Mouse (Mus musculus) T-helper 17 cell (primary cell): ENCODE results near the gene Mettl7a3.
"Not testable (repeated sequence)": the region's sequence is repeated elsewhere in the genome, so short reads cannot be mapped to it uniquely, and the experiment has no call there.

Experiments used
- in situ Hi-C, 2 experiments: fragments of 300-600 bp; cut with MboI, MseI; formaldehyde crosslinking; loops; 1 replicate in 1 of 2; 2 replicates in 1 of 2; pipeline ENCODE4 v1.15.1; 2025; ENCODE audit warnings: high pct_unique_total_duplicates in 2 of 2

Mettl7a3 gene

DNA sequence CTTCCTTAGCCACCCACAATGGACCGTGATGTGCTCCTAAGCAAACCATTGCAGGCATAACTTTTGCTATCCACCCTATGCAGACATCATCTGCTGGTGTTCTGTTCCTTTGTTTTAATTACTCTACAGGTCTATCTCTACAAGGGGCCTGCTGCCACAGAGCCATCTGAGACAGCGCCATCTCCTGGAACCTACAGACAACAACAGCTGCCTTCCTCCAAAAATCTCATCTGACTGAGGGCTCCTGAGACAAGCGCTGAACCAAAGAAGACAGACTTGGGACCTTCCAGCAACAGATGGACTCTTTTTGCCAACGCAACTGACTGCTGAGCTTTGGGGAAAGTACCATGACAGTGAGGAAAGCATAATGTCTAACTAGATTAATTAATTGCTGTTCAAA is 6.6 kb upstream of the Mettl7a3 start:
- in situ Hi-C loops = loop anchor here (5.0 to 10.0 kb wide), 3 partner anchors 114 to 303 kb away; no protein-coding TSS in a partner anchor

DNA sequence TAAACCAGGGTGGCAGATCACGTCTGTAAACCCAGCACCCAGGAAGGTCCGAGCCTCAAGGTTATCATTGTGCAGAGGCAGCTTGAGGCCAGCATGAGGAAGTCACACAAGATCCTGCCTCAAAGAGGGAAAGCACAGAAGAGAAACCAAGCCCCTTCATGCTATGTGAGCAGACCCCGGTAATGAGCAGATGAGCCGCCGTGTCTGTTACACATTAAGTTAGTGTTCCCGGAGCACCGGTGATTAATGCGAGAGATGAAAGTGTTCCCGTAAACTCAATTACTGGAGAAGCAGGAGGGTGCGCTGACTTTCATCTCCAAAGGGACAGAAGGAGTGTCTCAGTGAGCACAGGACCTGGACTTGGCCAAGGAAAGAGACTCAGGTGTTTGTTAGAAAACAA is 5.4 kb upstream of the Mettl7a3 start:
- in situ Hi-C loops = loop anchor here (5.0 to 10.0 kb wide), 3 partner anchors 113 to 305 kb away; no protein-coding TSS in a partner anchor

DNA sequence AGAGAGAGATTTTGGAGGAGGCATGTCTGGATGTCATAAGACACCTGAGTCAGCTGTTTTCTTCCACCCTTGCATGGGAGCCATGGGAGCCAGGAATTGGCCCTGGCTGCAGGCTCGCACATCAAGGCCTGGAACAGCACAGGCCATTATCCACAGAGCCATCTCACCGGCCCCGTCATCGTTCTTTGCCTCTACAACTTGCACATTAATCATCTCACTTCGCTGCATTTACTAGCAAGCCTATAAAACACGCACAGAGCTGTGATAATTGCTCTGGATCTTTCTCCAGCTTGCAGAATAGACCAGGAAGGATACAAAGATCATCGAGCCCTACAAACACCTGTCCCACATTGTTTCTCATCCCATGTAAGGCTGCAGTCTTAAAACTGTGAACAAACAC is 4.0 kb upstream of the Mettl7a3 start:
- in situ Hi-C loops = loop anchor here (5.0 kb wide), 1 partner anchor 47 kb away; no protein-coding TSS in a partner anchor

DNA sequence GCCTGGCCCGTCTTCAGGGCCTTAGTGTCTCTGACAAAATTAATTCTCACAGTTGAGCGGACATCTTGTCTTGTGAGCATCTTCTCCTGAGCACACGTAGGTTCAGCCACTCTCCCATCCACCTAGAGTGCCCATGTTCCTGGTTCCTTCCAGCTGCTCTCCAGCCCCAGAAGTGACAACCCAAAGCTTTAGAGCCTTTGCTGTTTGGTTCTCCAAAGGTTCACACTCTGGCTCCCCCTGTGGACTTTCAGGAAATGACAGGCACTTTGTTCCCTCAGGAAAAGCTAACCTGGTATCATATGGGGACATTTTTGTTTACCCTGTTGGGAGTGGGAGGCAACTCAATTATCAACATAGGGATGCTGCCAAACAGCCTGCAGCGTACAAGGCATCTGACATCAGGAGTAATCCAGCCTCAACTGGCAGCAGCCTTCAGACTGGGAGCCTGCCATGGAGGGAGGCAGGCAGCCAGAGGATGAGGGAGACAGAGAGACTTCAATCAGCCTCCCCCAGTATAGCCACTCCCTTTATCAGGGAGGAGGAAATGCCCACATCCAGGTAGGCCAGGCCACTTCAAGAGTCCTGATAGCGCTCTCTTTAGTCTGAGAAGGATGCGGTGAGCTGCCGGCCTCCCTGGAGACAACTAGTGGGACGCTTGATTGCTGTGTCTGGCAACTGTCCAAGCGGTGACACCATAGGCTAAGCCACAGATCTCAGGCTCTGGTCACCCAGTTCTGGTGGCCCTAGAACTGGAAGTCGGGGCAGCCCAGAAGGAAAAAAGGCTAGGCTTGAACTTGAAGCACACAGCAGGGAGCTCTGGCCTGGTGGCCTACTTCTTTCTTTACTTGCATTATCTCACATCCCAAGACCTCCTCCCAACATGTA is 2.4 kb upstream of the Mettl7a3 start:
- in situ Hi-C loops = loop anchor here (5.0 kb wide), 1 partner anchor 45 kb away; no protein-coding TSS in a partner anchor

DNA sequence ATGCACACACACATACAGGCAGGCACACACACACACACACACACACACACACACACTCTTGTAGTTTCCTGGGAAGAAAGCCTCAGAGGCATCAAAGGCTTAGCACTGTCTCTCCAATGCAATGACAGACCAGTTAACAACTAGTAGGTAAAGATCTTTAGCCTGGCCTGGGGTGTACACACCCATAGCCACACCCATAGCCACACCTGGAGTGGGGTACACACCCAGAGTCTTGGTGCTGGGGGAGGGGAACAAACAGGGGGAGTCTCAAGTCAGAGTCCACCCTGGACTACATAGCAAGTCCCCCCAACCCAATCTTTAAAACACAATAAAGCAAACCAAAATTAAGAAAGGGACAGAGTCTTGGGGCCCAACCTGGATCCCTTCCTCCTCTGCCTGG is 2.6 kb downstream of the Mettl7a3 start:
- in situ Hi-C loops = not testable (repeated sequence)

DNA sequence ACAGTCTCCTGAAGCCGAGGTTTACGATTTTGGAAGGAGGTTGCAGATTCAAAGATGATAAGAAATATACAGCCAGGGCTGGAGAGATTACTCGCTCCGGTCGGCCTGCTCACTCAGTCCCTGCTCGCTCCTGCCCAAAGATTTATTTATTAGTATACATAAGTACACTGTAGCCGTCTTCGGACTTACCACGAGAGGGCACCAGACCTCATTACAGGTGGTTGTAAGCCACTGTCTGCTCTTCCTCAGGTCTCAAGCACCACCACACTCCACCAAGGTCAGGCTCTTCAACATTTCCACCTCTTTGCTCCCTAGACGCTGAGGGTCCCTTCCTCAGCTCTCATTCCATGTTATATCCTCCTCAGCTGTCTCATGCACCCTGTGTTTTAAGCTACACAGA is 3.1 kb downstream of the Mettl7a3 start:
- in situ Hi-C loops = not testable (repeated sequence)

DNA sequence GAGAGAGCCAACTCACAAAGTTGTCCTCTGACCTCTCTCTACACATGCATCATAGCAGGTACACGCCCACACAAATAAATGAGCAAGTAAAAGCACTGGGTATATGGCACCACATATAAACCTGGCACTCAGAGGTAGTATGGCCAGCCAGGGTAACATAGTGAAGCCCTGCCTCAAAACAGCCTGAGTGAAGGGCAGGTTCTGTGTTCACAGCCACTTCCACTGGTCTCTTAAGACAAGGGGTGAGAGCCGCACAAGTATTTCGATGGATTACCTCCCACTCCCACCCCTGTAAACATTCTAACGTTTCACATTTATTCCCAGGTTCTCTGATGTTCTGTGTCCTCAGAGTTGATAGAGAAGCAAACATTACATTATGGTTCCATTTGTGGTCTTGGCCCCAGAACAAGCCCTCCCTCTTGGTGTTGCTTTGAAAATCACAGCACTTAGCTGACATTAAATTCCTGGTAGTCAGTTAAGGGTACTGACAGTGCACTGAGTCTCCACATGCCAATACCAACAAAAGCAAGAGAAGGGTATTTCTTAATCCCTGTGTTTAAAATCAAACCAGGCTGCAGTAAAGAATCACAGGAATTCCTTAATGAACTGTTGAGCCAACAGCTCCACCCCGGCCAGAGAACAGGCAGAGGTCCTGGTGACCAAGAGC is 6.7 kb downstream of the Mettl7a3 start:
- in situ Hi-C loops = not testable (repeated sequence)

DNA sequence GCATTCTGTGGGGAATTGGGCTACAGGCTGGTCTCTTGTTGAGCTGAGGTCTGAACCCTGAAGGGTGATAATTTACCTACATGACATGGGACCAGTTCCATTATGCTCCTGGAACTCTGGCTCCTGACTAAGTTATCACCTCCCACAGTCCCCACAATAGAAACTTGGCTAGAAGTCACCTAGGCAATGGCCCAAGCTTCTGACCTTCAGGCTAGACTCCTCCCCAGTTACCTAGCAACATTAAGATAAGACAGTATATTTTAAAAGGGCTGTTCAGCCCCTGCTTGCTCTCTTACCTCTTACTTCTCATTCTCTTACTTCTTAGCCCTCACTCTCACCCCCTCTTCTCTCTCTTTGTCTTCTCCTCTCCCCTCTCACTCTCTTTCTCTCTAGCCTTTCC is 10.8 kb downstream of the Mettl7a3 start:
- in situ Hi-C loops = no loop called here

DNA sequence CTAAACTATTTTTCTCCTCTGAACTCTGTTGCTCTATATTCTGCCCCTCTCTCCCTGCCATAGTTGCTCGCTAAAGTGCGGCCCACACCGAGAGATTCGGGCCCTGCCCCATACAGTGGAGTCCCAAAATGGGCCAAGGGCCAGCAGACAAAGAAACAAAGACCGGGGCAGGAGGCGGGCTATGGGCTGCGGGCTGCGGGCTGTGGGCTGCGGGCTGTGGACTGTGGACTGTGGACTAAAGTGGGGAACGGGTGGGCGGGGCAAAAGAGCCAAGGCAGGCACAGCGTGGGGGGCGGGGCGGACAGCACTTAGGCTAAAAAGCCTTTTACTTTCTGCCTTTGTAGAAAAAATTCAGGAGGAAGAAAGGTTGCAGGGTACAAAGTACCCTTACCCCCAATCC is 12.0 kb downstream of the Mettl7a3 start:
- in situ Hi-C loops = no loop called here

DNA sequence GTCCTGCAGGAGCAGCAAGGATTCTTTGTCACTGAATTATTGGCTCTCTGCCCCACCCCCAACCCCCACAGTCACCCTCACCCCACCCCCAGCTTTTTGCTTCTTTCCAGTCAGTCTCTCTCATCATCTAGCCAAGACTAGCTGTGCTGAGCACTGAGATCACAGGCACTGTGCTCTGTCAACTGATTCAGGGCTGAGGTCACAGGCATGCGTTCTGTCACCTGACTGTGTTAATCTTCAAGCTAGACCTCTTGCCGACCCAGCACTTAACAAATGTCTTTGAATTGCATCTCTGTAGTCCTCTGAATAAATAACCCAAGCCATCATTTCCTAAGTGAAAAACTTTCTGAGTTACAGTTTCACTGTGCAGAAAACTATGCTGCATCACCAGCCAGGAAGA is 14.8 kb downstream of the Mettl7a3 start:
- in situ Hi-C loops = no loop called here

DNA sequence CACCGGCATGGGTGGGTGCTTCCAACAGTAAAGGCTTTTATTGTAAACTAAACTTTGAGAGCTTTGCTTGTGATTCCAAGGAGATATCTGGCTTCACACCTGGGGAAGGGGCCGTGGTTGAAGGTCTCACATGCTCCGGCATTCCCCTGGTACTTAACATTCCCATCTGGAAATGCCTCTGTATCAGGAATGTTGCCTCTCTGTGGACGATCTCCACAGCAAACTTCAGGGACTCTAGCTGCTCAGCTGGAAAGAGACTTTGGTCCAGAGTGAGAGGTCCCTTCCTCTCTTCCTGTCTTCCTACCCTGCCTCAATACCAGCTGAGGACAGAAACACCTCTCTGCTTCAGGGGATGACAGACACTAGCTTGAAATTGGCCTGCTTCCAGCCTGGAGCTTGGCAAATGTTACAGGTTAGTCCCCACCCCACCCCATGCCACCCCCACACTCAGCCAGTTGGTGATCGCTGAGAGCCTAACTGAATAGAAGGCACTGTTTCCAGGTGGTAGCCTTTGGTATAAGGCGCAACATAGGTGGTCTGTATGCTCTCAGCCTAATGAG is 16.9 kb downstream of the Mettl7a3 start:
- in situ Hi-C loops = no loop called here

DNA sequence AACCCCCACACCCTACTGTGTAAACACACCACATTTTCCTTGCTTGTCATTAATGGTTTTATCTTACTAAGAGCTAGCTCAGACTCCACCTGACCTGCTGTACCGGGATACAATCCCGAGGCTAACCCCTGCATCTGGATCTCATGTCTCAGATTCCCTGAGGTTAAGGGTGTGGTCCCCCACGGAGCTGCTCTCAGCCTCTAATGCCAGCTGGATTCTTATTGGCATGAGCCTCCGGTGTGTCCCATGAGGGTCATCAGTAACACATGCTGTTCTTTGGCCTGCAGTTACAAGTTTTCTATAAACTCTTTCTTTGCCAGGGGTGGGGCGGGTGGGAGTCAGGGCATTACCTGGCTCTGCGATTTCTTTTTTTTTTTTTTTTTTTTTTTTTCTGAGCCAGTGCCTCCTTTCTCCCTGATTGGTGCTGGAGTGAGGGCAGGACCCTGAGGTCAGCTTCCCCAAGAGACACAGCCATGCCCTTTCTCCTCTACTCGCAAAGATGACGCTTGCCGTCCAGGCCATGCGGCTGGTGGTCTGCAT is 18.1 kb downstream of the Mettl7a3 start, which contains the start of the genes Methig1 and Mettl7a2:
Methig1 (plus strand) TSS at position 439 of the 540 bp plus-strand sequence.
Mettl7a2 (plus strand) TSS at position 490 of the 540 bp plus-strand sequence.
- in situ Hi-C loops = no loop called here

DNA sequence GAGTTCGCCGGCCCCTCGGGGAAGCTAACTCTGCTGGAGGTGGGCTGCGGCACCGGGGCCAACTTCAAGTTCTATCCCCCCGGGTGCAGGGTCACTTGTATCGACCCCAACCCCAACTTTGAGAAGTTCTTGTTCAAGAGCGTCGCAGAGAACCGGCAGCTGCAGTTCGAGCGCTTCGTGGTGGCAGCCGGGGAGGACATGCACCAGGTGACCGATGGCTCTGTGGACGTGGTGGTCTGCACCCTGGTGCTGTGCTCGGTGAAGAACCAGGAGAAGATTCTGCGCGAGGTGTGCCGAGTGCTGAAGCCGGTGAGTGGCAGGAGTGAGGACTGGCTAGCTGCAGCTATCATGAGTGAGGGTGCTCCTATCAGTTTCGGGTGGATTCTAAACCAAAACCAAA is 18.7 kb downstream of the Mettl7a3 start:
- in situ Hi-C loops = not testable (repeated sequence)

DNA sequence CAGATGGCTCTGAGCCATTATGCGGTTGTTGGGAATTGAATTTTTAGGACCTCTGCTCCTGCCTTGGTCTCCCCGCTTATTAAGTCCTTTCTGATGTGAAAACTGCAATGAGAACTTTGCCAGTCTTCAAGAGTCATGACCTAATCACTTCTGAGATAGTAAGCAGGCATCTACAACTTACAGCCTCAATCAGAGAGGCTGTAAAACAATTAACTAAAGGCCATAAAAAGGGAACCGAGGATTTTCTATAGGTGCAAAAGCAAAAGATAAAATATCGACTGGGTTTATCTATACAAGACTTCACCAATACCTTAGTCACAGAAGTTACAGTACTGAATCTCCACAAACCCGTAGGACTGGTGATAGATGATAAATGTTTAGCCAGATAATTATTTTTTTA is 21.1 kb downstream of the Mettl7a3 start:
- in situ Hi-C loops = no loop called here

DNA sequence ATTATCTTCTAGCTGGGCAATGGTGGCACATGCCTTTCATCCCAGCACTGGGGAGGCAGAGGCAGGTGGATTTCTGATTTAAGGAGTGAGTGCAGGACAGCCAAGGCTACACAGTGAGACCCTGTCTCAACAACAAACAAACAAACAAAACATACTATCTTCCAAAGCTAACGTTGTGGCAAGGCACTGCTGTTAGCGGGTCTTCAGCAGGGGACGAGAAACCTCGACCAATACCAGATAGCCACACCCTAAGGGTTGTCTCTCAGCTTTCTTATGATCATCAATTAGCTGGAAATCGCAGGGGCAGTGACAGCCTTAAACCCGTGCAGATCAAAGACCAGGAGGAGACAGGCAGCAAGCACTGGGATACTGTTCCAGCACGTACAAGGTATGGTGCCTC is 29.5 kb downstream of the Mettl7a3 start, which contains the start of gene Higd1c:
Higd1c (plus strand) TSS at position 301 of the 400 bp plus-strand sequence.
- in situ Hi-C loops = no loop called here

DNA sequence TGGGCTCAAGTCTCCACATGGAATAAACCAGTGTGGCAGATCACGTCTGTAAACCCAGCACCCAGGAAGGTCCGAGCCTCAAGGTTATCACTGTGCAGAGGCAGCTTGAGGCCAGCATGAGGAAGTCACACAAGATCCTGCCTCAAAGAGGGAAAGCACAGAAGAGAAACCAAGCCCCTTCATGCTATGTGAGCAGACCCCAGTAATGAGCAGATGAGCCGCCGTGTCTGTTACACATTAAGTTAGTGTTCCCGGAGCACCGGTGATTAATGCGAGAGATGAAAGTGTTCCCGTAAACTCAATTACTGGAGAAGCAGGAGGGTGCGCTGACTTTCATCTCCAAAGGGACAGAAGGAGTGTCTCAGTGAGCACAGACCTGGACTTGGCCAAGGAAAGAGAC is 31.2 kb downstream of the Mettl7a3 start:
- in situ Hi-C loops = not testable (repeated sequence)

DNA sequence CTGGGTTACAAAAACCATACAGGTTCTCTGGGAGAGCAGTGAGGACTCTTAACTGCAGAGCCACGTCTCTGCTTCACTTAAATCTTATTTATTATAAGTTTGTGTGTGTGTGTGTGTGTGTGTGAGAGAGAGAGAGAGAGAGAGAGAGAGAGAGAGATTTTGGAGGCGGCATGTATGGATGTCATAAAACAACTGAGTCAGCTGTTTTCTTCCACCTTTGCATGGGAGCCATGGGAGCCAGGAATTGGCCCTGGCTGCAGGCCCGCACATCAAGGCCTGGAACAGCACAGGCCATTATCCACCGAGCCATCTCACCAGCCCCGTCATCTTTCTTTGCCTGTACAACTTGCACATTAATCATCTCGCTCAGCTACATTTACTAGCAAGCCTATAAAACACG is 32.4 kb downstream of the Mettl7a3 start:
- in situ Hi-C loops = no loop called here

DNA sequence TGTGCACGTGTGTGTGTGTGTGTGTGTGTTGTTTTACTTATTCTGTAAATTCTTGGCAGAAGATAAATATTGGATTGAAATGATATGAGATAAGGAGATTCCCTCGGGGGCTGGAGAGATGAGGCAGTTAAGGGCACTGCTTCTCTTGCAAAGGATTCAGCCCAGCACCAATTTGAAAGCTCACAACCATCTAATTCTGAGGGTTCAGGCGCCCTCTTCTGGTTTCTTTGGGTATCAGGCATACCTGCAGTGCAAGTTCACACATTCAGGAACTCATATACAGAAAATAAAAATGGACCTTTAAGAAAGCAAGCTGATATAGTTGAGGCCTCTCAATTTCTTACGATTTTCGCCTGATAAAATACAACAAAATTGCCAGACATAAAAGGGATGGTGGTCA is 40.3 kb downstream of the Mettl7a3 start:
- in situ Hi-C loops = loop anchor here (5.0 kb wide), 1 partner anchor 43 kb away; the partner anchor contains the start of gene Mettl7a3 (in 2 of the 2)

DNA sequence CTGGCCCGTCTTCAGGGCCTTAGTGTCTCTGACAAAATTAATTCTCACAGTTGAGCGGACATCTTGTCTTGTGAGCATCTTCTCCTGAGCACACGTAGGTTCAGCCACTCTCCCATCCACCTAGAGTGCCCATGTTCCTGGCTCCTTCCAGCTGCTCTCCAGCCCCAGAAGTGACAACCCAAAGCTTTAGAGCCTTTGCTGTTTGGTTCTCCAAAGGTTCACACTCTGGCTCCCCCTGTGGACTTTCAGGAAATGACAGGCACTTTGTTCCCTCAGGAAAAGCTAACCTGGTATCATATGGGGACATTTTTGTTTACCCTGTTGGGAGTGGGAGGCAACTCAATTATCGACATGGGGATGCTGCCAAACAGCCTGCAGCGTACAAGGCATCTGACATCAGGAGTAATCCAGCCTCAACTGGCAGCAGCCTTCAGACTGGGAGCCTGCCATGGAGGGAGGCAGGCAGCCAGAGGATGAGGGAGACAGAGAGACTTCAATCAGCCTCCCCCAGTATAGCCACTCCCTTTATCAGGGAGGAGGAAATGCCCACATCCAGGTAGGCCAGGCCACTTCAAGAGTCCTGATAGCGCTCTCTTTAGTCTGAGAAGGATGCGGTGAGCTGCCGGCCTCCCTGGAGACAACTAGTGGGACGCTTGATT is 43.2 kb downstream of the Mettl7a3 start:
- in situ Hi-C loops = loop anchor here (5.0 kb wide), 1 partner anchor 46 kb away; the partner anchor contains the start of gene Mettl7a3 (in 2 of the 2)

DNA sequence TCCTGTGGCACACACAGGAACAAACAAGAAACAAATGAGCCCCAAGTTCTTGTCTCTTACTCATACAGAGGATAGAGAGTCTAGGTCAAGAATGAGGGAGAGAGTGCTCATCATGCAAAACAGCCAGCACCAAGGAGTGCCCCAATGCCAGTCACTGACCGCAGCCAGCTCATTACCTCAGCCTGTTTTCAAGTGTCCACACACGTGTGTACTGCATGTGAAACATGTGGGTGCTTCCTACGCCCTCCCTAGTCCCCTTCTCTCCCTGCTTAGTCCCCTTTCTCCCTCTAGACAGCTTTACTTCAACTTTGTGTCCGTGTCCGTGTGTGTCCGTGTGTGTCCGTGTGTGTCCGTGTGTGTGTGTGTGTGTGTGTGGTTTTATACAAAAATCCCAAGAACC is 44.9 kb downstream of the Mettl7a3 start:
- in situ Hi-C loops = loop anchor here (5.0 kb wide), 1 partner anchor 47 kb away; the partner anchor contains the start of gene Mettl7a3 (in 2 of the 2)

DNA sequence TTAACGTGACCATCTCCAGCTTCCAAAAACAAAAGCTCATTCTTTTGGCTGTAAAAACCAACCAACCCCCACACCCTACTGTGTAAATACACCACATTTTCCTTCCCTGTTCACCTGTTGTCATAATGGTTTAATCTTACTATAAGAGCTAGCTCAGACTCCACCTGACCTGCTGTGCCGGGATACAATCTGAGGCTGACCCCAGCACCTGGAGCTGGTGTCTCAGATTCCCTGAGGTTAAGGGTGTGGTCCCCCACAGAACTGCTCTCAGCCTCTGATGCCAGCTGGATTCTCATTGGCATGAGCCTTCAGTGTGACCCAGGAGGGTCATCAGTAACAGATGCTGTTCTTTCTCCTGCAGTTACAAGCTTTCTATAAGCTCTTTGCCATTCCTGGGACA is 45.4 kb downstream of the Mettl7a3 start:
- in situ Hi-C loops = no loop called here
